Mouse (Mus musculus): Measurements from ENCODE around the gene Prok2. TPM values are rescaled to one million over a fixed set of nuclear protein-coding genes. Genes with fewer than 3 reads are reported as not detected.

Prok2 gene
- polyA plus RNA-seq, 1 experiment from 2014 or later = 0.52 TPM

DNA sequence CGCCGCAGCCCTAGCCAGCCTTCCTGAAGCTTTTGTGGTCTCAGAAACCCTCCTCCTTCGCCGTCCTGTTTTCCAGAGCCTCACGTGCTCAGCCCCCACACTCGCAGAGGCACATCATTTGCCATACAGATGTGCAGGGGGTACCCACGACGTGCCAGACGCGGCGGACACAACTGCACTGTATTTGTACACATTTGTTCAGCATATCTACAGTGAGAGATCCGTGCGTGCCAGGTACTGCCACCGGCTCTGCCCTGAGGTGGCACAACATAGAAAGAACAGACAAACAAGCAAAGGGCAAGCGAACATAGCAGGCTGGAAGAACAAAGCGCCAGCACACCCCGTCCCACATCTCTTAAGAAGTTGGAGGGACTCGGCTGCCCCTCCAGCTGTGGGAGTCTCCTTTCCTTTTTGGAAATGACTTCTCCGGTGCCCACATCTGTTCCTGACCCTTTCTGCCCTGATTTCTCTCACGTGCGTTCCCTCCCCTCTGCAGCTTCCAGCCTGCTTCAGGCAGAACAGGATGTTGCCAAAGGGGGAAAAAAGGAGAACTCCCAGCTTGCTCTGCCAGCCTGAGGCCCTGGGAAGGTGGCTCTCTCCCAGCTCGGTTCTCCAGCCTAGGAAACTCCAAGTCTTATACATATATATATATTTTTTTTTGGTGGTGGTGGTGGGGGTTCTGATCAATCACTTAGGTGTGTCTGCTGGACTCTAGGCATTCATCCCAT, 548 bp upstream of the Prok2 start:
- peaks cover 32% of the 10 kb centered on the region for H3K27me3 ChIP-seq (ENCODE audit: insufficient read depth, low read length)
- H3K36me3 ChIP-seq (replicated peaks; ENCODE audit: insufficient read depth, low read length) = no peaks in the 10 kb centered on the region
- TF ChIP-seq CTCF (IDR thresholded peaks at IDR 0.05; ENCODE audit: low read depth) (no peak), EP300 (IDR thresholded peaks at IDR 0.05; ENCODE audit: low read depth) (no peak)
- 4% methylated on average over 20 of the region's 22 CpGs for WGBS (ENCODE audit: insufficient replicate concordance)
- no peaks in the 10 kb centered on the region for H3K9me3 ChIP-seq (ENCODE audit: low read length)
- peak overlapping the region; percentile 39 for H3K4me3 ChIP-seq (ENCODE audit: low read depth, low read length)
- no peak overlapping the region for H3K9ac ChIP-seq (replicated peaks)
- ATAC-seq (no peak), DNase-seq (no peak)
- peak overlapping the region; percentile 61 for H3K4me2 ChIP-seq (ENCODE audit: low read depth, low read length)
- H3K4me1 ChIP-seq (ENCODE audit: insufficient read depth) = peaks cover 7% of the 10 kb centered on the region
- H3K27ac ChIP-seq (ENCODE audit: low read depth) = no peak overlapping the region

DNA sequence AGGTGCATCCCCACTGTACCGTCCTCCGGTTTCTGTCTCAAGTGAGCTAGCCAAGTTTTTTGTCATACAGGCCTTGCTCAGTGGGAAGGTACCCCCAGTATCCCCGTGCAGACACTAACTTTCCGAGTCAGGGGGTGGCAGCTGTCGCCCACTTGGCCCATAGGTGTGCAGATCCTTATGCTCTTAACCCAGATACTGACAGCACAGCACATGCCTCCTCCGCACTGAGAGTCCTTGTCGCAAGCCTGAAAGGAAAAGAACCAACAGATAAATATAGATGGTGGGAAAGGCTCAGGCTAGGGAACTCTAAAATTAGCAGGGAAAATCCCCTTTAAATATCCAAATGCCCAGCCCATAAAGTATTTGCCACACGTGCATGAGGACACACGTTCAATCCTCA, 3.8 kb downstream of the Prok2 start:
- Histone ChIP-seq H3K9me3 (ENCODE audit: low read length) (no peaks in the 10 kb centered on the region), H3K27ac (ENCODE audit: low read depth) (no peak overlapping the region), H3K9ac (replicated peaks) (no peak overlapping the region), H3K4me2 (ENCODE audit: low read depth, low read length) (no peak overlapping the region), H3K36me3 (replicated peaks; ENCODE audit: insufficient read depth, low read length) (no peaks in the 10 kb centered on the region), H3K4me3 (ENCODE audit: low read depth, low read length) (no peak overlapping the region), H3K4me1 (ENCODE audit: insufficient read depth) (peaks cover 7% of the 10 kb centered on the region), H3K27me3 (ENCODE audit: insufficient read depth, low read length) (peaks cover 26% of the 10 kb centered on the region)
- ATAC-seq (no peak), DNase-seq (no peak)
- WGBS (ENCODE audit: insufficient replicate concordance) = 73% methylated on average over 9 of the region's 9 CpGs
- TF ChIP-seq EP300 (IDR thresholded peaks at IDR 0.05; ENCODE audit: low read depth) = no peak
- TF ChIP-seq CTCF (IDR thresholded peaks at IDR 0.05; ENCODE audit: low read depth) = no peak

DNA sequence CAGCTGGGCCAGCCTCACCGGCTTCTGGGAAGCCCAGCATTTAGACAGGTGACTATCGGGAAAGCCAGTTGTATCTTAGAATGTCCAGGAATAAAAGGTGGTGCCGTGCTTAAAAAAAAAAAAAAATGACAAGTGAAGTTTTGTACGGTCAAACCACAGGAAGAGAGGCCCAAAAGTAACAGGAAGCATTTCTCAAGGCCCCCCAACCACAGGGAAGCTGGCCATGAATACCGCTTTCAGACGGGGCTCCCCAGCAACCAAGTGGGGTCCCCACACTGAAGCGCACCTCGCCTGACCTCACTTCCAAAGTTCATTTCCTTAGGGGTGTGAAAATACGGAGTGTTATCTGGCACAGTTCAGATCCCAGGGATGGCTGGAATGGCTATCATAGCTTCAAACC, 5.2 kb downstream of the Prok2 start:
- ATAC-seq = no peak
- H3K27me3 ChIP-seq (ENCODE audit: insufficient read depth, low read length) = peaks cover 12% of the 10 kb centered on the region
- TF ChIP-seq EP300 (IDR thresholded peaks at IDR 0.05; ENCODE audit: low read depth) = no peak
- TF ChIP-seq CTCF (IDR thresholded peaks at IDR 0.05; ENCODE audit: low read depth) = no peak
- H3K4me2 ChIP-seq (ENCODE audit: low read depth, low read length) = no peak overlapping the region; the same call in none of the 2 replicates
- H3K9me3 ChIP-seq (ENCODE audit: low read length) = no peaks in the 10 kb centered on the region
- H3K9ac ChIP-seq (replicated peaks) = no peak overlapping the region
- H3K4me1 ChIP-seq (ENCODE audit: insufficient read depth) = peaks cover 2% of the 10 kb centered on the region
- no peak overlapping the region for H3K4me3 ChIP-seq (ENCODE audit: low read depth, low read length)
- no peak for DNase-seq
- no peaks in the 10 kb centered on the region for H3K36me3 ChIP-seq (replicated peaks; ENCODE audit: insufficient read depth, low read length)
- no peak overlapping the region for H3K27ac ChIP-seq (ENCODE audit: low read depth)
- 37% methylated on average over 9 of the region's 9 CpGs for WGBS (ENCODE audit: insufficient replicate concordance)

DNA sequence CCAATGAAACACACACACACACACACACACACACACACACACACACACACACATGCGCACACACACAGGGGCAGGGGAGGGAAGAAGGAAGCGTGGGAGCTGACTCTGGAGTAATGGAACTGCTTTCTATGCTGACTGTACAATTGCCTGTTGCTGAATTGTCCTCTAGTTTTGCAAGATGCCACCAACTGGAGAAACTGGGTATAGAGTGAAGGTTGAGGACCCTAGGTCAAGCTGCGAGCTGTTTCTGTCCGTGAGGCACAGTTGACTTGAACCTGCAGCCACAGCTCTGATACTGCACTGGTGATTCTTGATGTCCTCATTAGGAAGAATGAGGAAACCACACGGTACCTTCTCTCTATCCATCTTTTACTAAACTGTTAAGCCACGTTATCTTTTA, 10.3 kb downstream of the Prok2 start:
- DNase-seq = no peak
- no peaks in the 10 kb centered on the region for H3K4me1 ChIP-seq (ENCODE audit: insufficient read depth)
- H3K27me3 ChIP-seq (ENCODE audit: insufficient read depth, low read length) = no peaks in the 10 kb centered on the region
- H3K9ac ChIP-seq (replicated peaks) = no peak overlapping the region
- H3K9me3 ChIP-seq (ENCODE audit: low read length) = no peaks in the 10 kb centered on the region
- no peak for ATAC-seq
- TF ChIP-seq EP300 (IDR thresholded peaks at IDR 0.05; ENCODE audit: low read depth) (no peak), CTCF (IDR thresholded peaks at IDR 0.05; ENCODE audit: low read depth) (no peak)
- 42% methylated on average over 5 of the region's 6 CpGs for WGBS (ENCODE audit: insufficient replicate concordance)
- H3K4me2 ChIP-seq (ENCODE audit: low read depth, low read length) = no peak overlapping the region
- H3K36me3 ChIP-seq (replicated peaks; ENCODE audit: insufficient read depth, low read length) = no peaks in the 10 kb centered on the region
- H3K27ac ChIP-seq (ENCODE audit: low read depth) = no peak overlapping the region
- H3K4me3 ChIP-seq (ENCODE audit: low read depth, low read length) = no peak overlapping the region

DNA sequence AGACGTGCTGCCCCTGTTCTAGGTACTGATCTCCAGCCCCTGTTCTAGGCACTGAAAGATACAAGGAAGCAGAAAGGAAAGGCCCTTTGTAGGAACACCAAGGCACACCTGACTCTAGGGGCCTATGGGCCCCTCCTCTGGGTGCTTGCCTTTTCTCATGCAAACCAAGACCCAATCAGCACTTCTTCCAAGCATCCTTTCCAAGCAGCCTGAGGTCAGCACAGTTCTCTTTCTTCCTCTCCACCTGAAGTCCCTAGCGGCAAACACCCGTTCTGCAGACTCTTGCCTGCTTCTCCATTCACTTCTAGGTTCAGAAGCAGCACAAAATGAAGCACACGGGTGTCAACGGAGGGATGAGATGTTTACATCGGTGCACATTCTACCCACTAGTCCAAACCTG, 11.0 kb downstream of the Prok2 start:
- H3K36me3 ChIP-seq (replicated peaks; ENCODE audit: insufficient read depth, low read length) = no peaks in the 10 kb centered on the region
- H3K9ac ChIP-seq (replicated peaks) = no peak overlapping the region
- ATAC-seq (no peak), DNase-seq (no peak)
- H3K4me3 ChIP-seq (ENCODE audit: low read depth, low read length) = no peak overlapping the region
- no peaks in the 10 kb centered on the region for H3K4me1 ChIP-seq (ENCODE audit: insufficient read depth)
- no peaks in the 10 kb centered on the region for H3K9me3 ChIP-seq (ENCODE audit: low read length)
- no peak overlapping the region for H3K27ac ChIP-seq (ENCODE audit: low read depth)
- TF ChIP-seq EP300 (IDR thresholded peaks at IDR 0.05; ENCODE audit: low read depth) (no peak), CTCF (IDR thresholded peaks at IDR 0.05; ENCODE audit: low read depth) (no peak)
- H3K4me2 ChIP-seq (ENCODE audit: low read depth, low read length) = no peak overlapping the region
- no peaks in the 10 kb centered on the region for H3K27me3 ChIP-seq (ENCODE audit: insufficient read depth, low read length)
- WGBS (ENCODE audit: insufficient replicate concordance) = 49% methylated on average over 6 of the region's 6 CpGs

DNA sequence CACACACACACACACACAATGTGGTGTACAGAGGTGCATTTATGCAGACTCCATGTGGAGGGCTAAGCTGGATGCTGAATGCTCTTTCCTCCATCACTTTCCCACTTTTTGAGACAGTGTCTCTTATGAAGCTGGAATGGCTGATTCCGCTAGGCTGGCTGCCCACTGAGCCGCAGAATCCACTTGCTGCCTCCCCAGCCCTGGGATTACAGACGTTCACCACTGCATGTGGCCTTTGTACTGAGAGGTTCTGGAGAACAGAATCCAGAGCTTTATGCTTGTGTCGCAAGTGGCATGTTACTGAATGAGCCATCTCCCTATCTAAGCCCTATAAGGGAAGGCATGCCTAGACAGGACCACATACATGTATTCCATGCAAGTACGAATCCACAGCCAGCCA, 12.9 kb downstream of the Prok2 start:
- Histone ChIP-seq H3K4me1 (ENCODE audit: insufficient read depth) (no peaks in the 10 kb centered on the region), H3K9ac (replicated peaks) (no peak overlapping the region), H3K9me3 (ENCODE audit: low read length) (no peaks in the 10 kb centered on the region), H3K27me3 (ENCODE audit: insufficient read depth, low read length) (no peaks in the 10 kb centered on the region), H3K4me3 (ENCODE audit: low read depth, low read length) (no peak overlapping the region), H3K4me2 (ENCODE audit: low read depth, low read length) (no peak overlapping the region), H3K36me3 (replicated peaks; ENCODE audit: insufficient read depth, low read length) (no peaks in the 10 kb centered on the region), H3K27ac (ENCODE audit: low read depth) (no peak overlapping the region)
- TF ChIP-seq EP300 (IDR thresholded peaks at IDR 0.05; ENCODE audit: low read depth) = no peak
- no peak for TF ChIP-seq CTCF (IDR thresholded peaks at IDR 0.05; ENCODE audit: low read depth)
- 73% methylated on average over 5 of the region's 5 CpGs for WGBS (ENCODE audit: insufficient replicate concordance)
- no peak for ATAC-seq
- DNase-seq = no peak
